Mouse (Mus musculus) G1E (cell line): ENCODE measurements at regions not wholly inside any gene's neighbourhood (a gene's known extent, or its start where the extent isn't known, plus 50 kb on each side); places are given as distances from the start of the nearest gene placed in this dataset.

Source experiments
- ATAC-seq: 2 replicates; pipeline ENCODE4 v1.8.0; 2016; ENCODE audit warnings: mild to moderate bottlenecking; ENCODE audit not compliant: insufficient number of reproducible peaks, poor library complexity, low FRiP score, severe bottlenecking; ENCODE audit errors: extremely low read depth
- DNase-seq: peaks from one replicate; pipeline ENCODE4 v3.0.0; 2012; ENCODE audit warnings: low spot score
- H3K27me3 ChIP-seq: 2 replicates; pipeline ENCODE4 v1.6.1; 2012; ENCODE audit warnings: mild to moderate bottlenecking, low read length, inconsistent platforms; ENCODE audit not compliant: insufficient read depth
- H3K36me3 ChIP-seq: replicated peaks from 2 replicates; pipeline ENCODE3; 2012; ENCODE audit warnings: mild to moderate bottlenecking, inconsistent platforms
- H3K4me1 ChIP-seq: 2 replicates; pipeline ENCODE4 v1.6.1; 2012; ENCODE audit warnings: low read depth, low read length, inconsistent platforms, mixed read lengths; ENCODE audit not compliant: insufficient read depth
- H3K4me3 ChIP-seq: 2 replicates; pipeline ENCODE4 v1.5.1; 2012; ENCODE audit warnings: low read depth, mild to moderate bottlenecking, inconsistent platforms, low read length, moderate library complexity, mixed read lengths
- H3K9me3 ChIP-seq: replicated peaks from 2 replicates; pipeline ENCODE4 v1.6.1; 2012; ENCODE audit warnings: inconsistent platforms
- CTCF ChIP-seq: IDR thresholded peaks from 2 replicates; pipeline ENCODE4 v1.5.1; 2012; ENCODE audit warnings: low read depth, low read length, inconsistent platforms, mixed read lengths
- GATA1 ChIP-seq: IDR thresholded peaks from 2 replicates; pipeline ENCODE4 v1.6.1; 2012; ENCODE audit warnings: borderline replicate concordance, low read length, inconsistent platforms, mixed read lengths
- GATA2 ChIP-seq: IDR thresholded peaks from 2 replicates; pipeline ENCODE4 v1.6.1; 2012; ENCODE audit warnings: low read depth, low read length, inconsistent platforms, borderline replicate concordance
- POLR2AphosphoS5 ChIP-seq: IDR thresholded peaks from 2 replicates; pipeline ENCODE4 v1.6.1; 2012; ENCODE audit warnings: low read depth, low read length, inconsistent platforms; ENCODE audit not compliant: insufficient replicate concordance
- TAL1 ChIP-seq: conservative IDR thresholded peaks from 2 replicates; pipeline ENCODE4 v1.6.1; 2012; ENCODE audit warnings: low read depth, low read length, inconsistent platforms, mixed read lengths

GRCm38 (mm10) chr15:94017814-94018213 lies 422.1 kb upstream of the Prickle1 start:
- no peak for ATAC-seq
- Histone ChIP-seq H3K4me1 (no peaks in the 10 kb centered on the region), H3K36me3 (no peaks in the 10 kb centered on the region), H3K4me3 (no peak overlapping the region), H3K27me3 (no peaks in the 10 kb centered on the region), H3K9me3 (peaks cover 33% of the 10 kb centered on the region)
- DNase-seq = no peak
- TF ChIP-seq POLR2AphosphoS5 = no peak
- no peak for TF ChIP-seq CTCF
- no peak for TF ChIP-seq TAL1
- TF ChIP-seq GATA1 = no peak
- TF ChIP-seq GATA2 = no peak

DNA sequence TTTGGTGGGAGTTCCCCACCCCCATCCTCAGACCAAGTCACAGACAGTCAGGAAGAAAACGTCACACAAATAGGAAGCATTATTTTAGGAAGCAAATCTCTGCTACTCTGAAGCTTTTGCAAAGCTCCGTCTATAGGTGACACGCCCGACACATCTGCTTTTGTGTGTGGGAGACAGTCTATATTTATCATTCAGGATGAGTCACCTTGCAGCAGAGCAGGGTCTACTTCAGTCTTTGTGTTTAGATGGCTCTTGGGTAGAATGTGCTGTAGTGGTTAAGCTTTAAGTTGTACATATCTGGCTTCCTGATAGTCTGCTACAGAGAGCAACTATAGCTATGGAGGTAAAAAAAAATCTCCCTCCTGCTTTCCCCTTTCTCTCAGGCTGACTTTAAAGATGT lies 415.8 kb upstream of the Prickle1 start:
- Histone ChIP-seq H3K9me3 (peaks cover 38% of the 10 kb centered on the region), H3K36me3 (no peaks in the 10 kb centered on the region), H3K4me3 (no peak overlapping the region), H3K4me1 (no peaks in the 10 kb centered on the region), H3K27me3 (no peaks in the 10 kb centered on the region)
- DNase-seq (no peak), ATAC-seq (no peak)
- TF ChIP-seq TAL1 (no peak), CTCF (no peak), GATA2 (no peak), GATA1 (no peak), POLR2AphosphoS5 (no peak)

- ATAC-seq (no peak), DNase-seq (no peak)
- H3K4me3 ChIP-seq = no peak overlapping the region
- H3K9me3 ChIP-seq = peaks cover 40% of the 10 kb centered on the region
- no peaks in the 10 kb centered on the region for H3K36me3 ChIP-seq
- no peak for TF ChIP-seq CTCF
- no peaks in the 10 kb centered on the region for H3K27me3 ChIP-seq
- no peaks in the 10 kb centered on the region for H3K4me1 ChIP-seq
Observed at GRCm38 (mm10) chr15:94006082-94006481, 410.4 kb upstream of the Prickle1 start.

DNA sequence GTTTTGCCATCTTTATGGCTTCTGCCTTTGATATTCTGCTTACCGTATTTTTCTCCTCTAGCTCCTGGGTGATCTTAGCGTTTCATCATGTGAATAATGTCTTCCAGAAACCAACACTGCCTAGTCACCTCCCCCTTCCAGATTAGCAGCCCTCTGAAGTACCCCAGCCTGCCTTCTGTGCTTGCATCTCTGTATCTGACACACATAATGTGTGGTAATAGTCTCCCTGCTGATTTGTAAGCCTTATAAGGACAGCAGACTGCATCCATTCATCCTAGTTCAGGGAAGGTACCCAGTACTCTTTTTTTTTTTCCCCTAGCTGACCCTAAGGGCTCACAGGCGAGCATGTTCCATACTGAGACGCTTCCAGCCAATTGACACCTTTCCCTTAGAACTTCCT lies 409.2 kb upstream of the Prickle1 start:
- TF ChIP-seq POLR2AphosphoS5 (no peak), CTCF (no peak), GATA1 (no peak), GATA2 (no peak), TAL1 (no peak)
- no peak for DNase-seq
- peaks cover 38% of the 10 kb centered on the region for H3K9me3 ChIP-seq
- no peak for ATAC-seq
- no peaks in the 10 kb centered on the region for H3K4me1 ChIP-seq
- no peaks in the 10 kb centered on the region for H3K36me3 ChIP-seq
- no peak overlapping the region for H3K4me3 ChIP-seq
- no peaks in the 10 kb centered on the region for H3K27me3 ChIP-seq

DNA sequence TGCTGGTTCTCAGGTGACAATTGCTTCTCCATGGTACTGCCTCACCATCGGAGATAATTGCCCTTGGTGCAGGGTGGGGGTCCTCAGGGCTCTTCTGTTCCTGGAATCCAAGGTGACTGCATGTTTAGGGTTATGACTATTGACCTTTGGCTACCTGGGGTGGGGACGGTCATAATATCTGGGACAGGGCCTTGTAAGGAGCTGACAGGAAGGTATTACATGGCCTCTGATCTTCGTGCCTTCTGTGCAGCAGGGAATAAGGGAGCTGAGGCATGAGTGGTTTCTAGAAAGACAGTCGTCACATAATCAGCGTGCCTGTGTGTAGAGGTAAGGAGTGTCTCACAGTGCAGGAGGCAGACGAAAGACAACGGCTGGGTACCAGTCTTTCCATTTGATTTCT lies 407.5 kb upstream of the Prickle1 start:
- TF ChIP-seq GATA2 = no peak
- no peak for TF ChIP-seq TAL1
- no peak for TF ChIP-seq CTCF
- no peak for TF ChIP-seq GATA1
- TF ChIP-seq POLR2AphosphoS5 = no peak
- no peak for DNase-seq
- Histone ChIP-seq H3K9me3 (peaks cover 36% of the 10 kb centered on the region), H3K27me3 (no peaks in the 10 kb centered on the region), H3K36me3 (no peaks in the 10 kb centered on the region), H3K4me1 (no peaks in the 10 kb centered on the region), H3K4me3 (no peak overlapping the region)
- no peak for ATAC-seq

- DNase-seq (no peak), ATAC-seq (no peak)
- TF ChIP-seq CTCF (no peak), TAL1 (no peak), GATA2 (no peak), POLR2AphosphoS5 (no peak), GATA1 (no peak)
- no peaks in the 10 kb centered on the region for H3K27me3 ChIP-seq
- H3K4me1 ChIP-seq = no peaks in the 10 kb centered on the region
- no peaks in the 10 kb centered on the region for H3K36me3 ChIP-seq
- no peak overlapping the region for H3K4me3 ChIP-seq
- peaks cover 11% of the 10 kb centered on the region for H3K9me3 ChIP-seq
Observed at GRCm38 (mm10) chr15:93994542-93994941, 398.9 kb upstream of the Prickle1 start.

DNA sequence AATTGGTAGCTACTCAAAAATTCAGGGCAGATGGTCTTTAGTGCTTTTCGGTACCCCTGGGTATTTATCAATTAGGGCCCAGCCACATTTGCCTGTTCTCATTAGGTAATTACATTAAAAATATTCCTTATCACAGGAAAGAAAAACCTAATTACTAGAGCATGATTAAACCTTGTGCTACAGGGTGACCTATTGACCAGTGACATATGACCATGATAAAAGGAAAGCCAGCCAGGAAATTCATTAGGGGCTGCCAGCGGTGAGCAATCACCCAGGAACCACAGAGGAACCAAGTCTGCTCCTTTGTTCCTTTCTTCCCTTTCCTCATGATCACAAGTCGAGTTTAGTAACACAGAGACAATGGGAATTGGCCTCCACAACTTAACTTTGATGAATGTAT lies 394.4 kb upstream of the Prickle1 start:
- TF ChIP-seq CTCF = no peak
- no peak for TF ChIP-seq POLR2AphosphoS5
- TF ChIP-seq TAL1 = no peak
- TF ChIP-seq GATA1 = no peak
- no peak for TF ChIP-seq GATA2
- Histone ChIP-seq H3K36me3 (no peaks in the 10 kb centered on the region), H3K4me1 (no peaks in the 10 kb centered on the region), H3K4me3 (no peak overlapping the region), H3K9me3 (peaks cover 30% of the 10 kb centered on the region), H3K27me3 (no peaks in the 10 kb centered on the region)
- ATAC-seq (no peak), DNase-seq (no peak)
